Mouse (Mus musculus) bone marrow macrophage, adult 2 months (primary cell): ENCODE results near the gene Zfp989.

ENCODE experiments used
- CTCF ChIP-seq: IDR thresholded peaks from 2 replicates; pipeline ENCODE4 v1.5.1; 2012; ENCODE audit warnings: low read depth, mild to moderate bottlenecking, low read length, moderate library complexity
- POLR2A ChIP-seq: IDR thresholded peaks from 2 replicates; pipeline ENCODE4 v1.6.1; 2012; ENCODE audit warnings: mild to moderate bottlenecking, low read depth, low read length, borderline replicate concordance

DNA sequence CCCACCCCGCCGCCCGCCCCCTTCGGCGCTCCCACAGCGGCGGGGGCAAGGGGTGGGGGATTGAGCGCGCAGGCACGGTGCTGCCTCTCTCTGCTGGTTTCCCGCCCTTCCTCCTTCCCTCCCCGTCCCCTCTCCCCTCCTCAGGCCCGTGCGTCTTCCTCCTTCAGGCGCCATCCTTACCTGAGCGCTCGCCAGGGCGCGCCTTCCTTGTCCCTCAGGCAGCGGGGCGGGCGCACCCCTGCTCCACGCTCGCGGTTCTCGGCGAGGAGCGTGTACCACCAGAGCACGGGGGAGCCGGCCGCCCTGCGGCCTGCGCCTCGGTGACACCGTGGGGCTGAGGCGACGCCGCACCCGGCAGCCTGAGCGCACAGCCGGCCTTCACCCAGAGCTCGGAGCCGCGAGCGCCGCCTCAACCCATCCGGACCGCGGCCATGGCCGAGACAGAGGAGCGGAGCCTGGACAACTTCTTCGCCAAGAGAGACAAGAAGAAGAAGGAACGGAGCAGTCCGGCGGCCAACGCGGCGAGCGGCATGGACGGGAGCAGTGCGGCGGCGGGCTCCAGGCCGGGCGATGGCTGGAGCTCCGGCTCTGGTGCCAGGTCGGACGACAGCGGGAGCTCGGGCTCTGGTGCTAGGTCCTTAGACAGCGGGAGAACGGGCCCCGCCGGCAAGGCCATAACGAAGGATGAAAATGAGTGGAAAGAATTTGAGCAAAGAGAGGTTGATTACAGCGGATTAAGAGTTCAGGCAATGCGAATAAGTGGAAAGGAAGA lies 39.3 kb upstream of the Zfp989 start:
- TF ChIP-seq POLR2A (no peak), CTCF (no peak)
